Mouse (Mus musculus) left cerebral cortex, adult 18-20 months (tissue): ENCODE data around the gene Ly6g6d. TPM values are rescaled to one million over a fixed set of nuclear protein-coding genes. Genes with fewer than 3 reads are reported as not detected.

Experiments
- DNase-seq, 2 experiments: peaks; one replicate each; pipeline ENCODE4 v3.0.0; 2021 to 2022; ENCODE audit warnings: low spot score in 2 of 2, mixed read lengths in 1 of 2
- total RNA-seq, 2 experiments: library from RNA; stranded (reverse); gene quantifications; 2 replicates each; pipeline ENCODE4 v1.2.3; 2021

Gene Ly6g6d
- total RNA-seq, 2 experiments from 2014 or later, result 0.70 to 1.0 TPM

DNA sequence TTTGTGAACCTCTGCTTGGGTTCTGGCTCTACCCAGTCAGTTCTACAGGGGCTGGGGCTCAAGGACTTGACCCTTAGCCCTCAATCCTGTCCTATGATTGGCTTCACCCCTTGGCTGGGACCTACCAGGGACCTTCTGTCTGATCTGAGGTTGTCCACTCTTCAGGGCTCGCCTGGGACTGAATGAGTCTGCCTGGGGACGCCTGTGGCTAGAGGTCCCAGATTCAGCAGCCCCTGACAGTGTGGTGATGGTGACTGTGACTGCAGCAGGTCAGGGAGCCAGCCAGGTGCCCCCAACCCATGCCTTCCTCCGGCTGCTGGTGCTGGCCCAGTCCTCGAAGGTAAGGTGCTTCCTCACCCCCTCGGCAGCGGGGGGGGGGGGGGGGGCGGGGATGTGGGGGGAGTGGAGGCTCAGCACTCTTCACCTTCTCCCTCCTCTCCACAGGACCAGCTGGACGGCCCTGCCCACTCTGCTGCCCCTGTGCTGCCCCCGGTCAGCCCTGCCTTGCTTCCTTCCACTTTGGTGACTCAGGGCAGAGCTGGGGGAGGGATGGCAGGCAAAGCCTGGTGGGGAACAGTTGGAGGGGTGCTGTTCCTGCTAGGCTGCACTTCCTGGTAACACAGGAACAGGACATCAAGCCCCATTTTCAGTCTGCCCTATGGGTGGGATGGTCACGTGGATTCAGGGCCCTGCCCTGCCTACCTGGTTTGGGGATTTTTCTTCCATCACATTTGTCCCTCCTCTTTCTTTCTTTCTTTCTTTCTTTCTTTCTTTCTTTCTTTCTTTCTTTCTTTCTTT is 53.0 kb downstream of the Ly6g6d start:
- no peak for DNase-seq

DNA sequence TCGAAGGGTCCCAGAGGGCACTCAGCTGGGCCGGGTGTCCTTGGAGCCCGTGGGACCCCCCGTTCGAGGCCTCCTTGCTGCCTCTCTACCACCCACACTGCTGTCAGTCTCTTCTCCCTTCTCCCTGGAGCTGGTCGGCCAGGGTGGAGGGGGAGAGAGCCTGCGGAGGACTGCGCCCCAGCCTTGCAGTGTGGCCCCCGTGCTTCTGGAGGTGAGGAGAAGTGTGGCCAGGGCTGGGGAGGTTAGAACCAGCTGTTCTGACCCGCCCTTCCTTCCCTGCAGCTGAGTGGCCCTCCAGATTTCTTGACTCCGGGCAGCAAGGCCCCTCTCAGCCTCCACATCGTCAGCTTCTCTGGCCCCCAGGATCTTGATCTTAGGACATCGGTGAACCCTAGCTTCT is 53.6 kb downstream of the Ly6g6d start:
- no peak for DNase-seq

GRCm38 (mm10) chr17:35023756-35024155 is 54.1 kb downstream of the Ly6g6d start:
- no peak for DNase-seq

- DNase-seq, result no peak
Measured at GRCm38 (mm10) chr17:35023221-35023620, 54.6 kb downstream of the Ly6g6d start.

DNA sequence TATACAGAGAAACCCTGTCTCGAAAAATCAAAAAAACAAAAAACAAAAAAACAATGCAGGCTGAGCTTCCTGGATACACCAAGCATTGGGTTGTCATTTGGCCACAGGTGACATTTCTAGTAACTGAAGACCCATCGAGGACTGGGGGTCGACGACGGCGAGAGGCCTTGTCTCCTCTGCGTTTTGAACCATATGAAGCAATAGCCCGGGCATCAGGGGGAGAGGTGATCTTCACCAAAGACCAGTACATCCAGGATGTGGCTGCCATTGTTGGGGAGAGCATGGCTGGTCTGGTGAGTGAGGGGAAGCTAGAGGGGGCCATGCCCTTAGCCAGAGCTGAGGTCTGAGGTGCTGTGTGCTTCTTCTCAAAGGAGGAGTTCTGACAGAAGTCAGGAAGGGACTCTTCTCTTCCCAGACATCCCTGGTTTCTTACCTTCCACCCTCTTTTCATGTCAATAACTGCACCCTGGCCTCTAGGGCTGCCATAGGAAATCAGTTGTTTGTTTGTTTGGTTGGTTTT is 55.3 kb downstream of the Ly6g6d start:
- no peak for DNase-seq

GRCm38 (mm10) chr17:35021842-35022477 is 55.9 kb downstream of the Ly6g6d start:
- no peak for DNase-seq

Other genes starting within 250 kb of the Ly6g6d start
- gene Stk19, start 241.1 kb downstream of the Ly6g6d start, total RNA-seq, result 10 to 100 TPM; 49.7 to 53.0 TPM
- 10 to 100 TPM; 32.1 to 37.8 TPM for gene Dxo, start 241.0 kb downstream of the Ly6g6d start, total RNA-seq
- gene Skiv2l, start 227.9 kb downstream of the Ly6g6d start, total RNA-seq, result 10 to 100 TPM; 62.2 to 63.9 TPM
- 10 to 100 TPM; 33.8 to 39.7 TPM for gene Nelfe, start 227.7 kb downstream of the Ly6g6d start, total RNA-seq
- under 1 TPM; 0.16 to 0.26 TPM for gene Cfb, start 215.5 kb downstream of the Ly6g6d start, total RNA-seq
- gene Zbtb12, start 198.6 kb downstream of the Ly6g6d start, total RNA-seq, result 1 to 10 TPM; 7.4 to 7.8 TPM
- gene Gm20547, start 196.0 kb downstream of the Ly6g6d start, total RNA-seq, result not detected
- 1 to 10 TPM; 2.7 to 3.4 TPM for gene C2, start 179.8 kb downstream of the Ly6g6d start, total RNA-seq
- gene Ehmt2, start 179.6 kb downstream of the Ly6g6d start, total RNA-seq, result 100 to 1,000 TPM; 168 to 175 TPM
- under 1 TPM; 0.30 to 0.45 TPM for gene Slc44a4, start 163.6 kb downstream of the Ly6g6d start, total RNA-seq
- 10 to 100 TPM; 46.2 to 48.4 TPM for gene Neu1, start 146.8 kb downstream of the Ly6g6d start, total RNA-seq
- gene Hspa1b, start 118.8 kb downstream of the Ly6g6d start, total RNA-seq, result 10 to 100 TPM; 21.5 to 31.4 TPM
- gene Gm20481, start 108.2 kb downstream of the Ly6g6d start, total RNA-seq, result under 1 TPM in 1 of 2 experiments, not detected in 1; 0.72 TPM
- gene Hspa1a, start 105.9 kb downstream of the Ly6g6d start, total RNA-seq, result 10 to 100 TPM; 22.1 to 23.4 TPM
- gene Hspa1l, start 105.4 kb downstream of the Ly6g6d start, total RNA-seq, result under 1 TPM; 0.44 to 0.61 TPM
- gene Lsm2, start 96.2 kb downstream of the Ly6g6d start, total RNA-seq, result 10 to 100 TPM; 13.9 to 15.5 TPM
- 10 to 100 TPM; 39.6 to 44.0 TPM for gene Vars, start 77.1 kb downstream of the Ly6g6d start, total RNA-seq
- under 1 TPM; 0.61 to 0.77 TPM for gene Vwa7, start 61.5 kb downstream of the Ly6g6d start, total RNA-seq
- not detected for gene Sapcd1, start 50.0 kb downstream of the Ly6g6d start, total RNA-seq
- under 1 TPM; 0.65 to 0.68 TPM for gene Msh5, start 31.3 kb downstream of the Ly6g6d start, total RNA-seq
- 10 to 100 TPM in 1 of 2 experiments, 1 to 10 TPM in 1; 9.1 to 10.2 TPM for gene Clic1, start 28.1 kb downstream of the Ly6g6d start, total RNA-seq
- gene Ddah2, start 19.0 kb downstream of the Ly6g6d start, total RNA-seq, result 10 to 100 TPM in 1 of 2 experiments, 1 to 10 TPM in 1; 9.9 to 11.6 TPM
- not detected for gene Ly6g6c, start 12.7 kb downstream of the Ly6g6d start, total RNA-seq
- gene Mpig6b, start 11.9 kb downstream of the Ly6g6d start, total RNA-seq, result not detected
- 1 to 10 TPM; 2.3 to 6.2 TPM for gene Ly6g6e, start 1.2 kb downstream of the Ly6g6d start, total RNA-seq
- gene Ly6g6f, start 7.5 kb upstream of the Ly6g6d start, total RNA-seq, result under 1 TPM; 0.33 to 0.40 TPM
- gene Abhd16a, start 11.2 kb upstream of the Ly6g6d start, total RNA-seq, result 100 to 1,000 TPM; 115 to 120 TPM
- not detected for gene Ly6g5c, start 30.2 kb upstream of the Ly6g6d start, total RNA-seq
- gene Ly6g5b, start 37.4 kb upstream of the Ly6g6d start, total RNA-seq, result under 1 TPM; 0.28 to 0.72 TPM
- 10 to 100 TPM; 15.9 to 16.4 TPM for gene Gpank1, start 43.4 kb upstream of the Ly6g6d start, total RNA-seq
- 100 to 1,000 TPM; 192 to 198 TPM for gene Csnk2b, start 44.0 kb upstream of the Ly6g6d start, total RNA-seq
- gene D17H6S53E, start 48.3 kb upstream of the Ly6g6d start, total RNA-seq, result 10 to 100 TPM; 31.5 to 32.2 TPM
- not detected for gene Apom, start 54.0 kb upstream of the Ly6g6d start, total RNA-seq
- 100 to 1,000 TPM; 294 to 308 TPM for gene Bag6, start 57.1 kb upstream of the Ly6g6d start, total RNA-seq
- 100 to 1,000 TPM; 270 to 288 TPM for gene Prrc2a, start 86.8 kb upstream of the Ly6g6d start, total RNA-seq
- 10 to 100 TPM in 1 of 2 experiments, 1 to 10 TPM in 1; 8.6 to 11.6 TPM for gene Aif1, start 98.0 kb upstream of the Ly6g6d start, total RNA-seq
- gene Lst1, start 110.4 kb upstream of the Ly6g6d start, total RNA-seq, result 1 to 10 TPM; 6.0 to 6.9 TPM
- gene Ltb, start 116.4 kb upstream of the Ly6g6d start, total RNA-seq, result under 1 TPM; 0.79 to 0.80 TPM
- gene Tnf, start 123.9 kb upstream of the Ly6g6d start, total RNA-seq, result not detected
- under 1 TPM; 0.23 to 0.60 TPM for gene Lta, start 127.3 kb upstream of the Ly6g6d start, total RNA-seq
- gene Gm16181, start 142.8 kb upstream of the Ly6g6d start, total RNA-seq, result not detected
- gene Atp6v1g2, start 155.6 kb upstream of the Ly6g6d start, total RNA-seq, result 100 to 1,000 TPM; 587 to 598 TPM
- 10 to 100 TPM; 11.6 to 14.9 TPM for gene Nfkbil1, start 157.7 kb upstream of the Ly6g6d start, total RNA-seq
- 100 to 1,000 TPM; 201 to 213 TPM for gene Ddx39b, start 163.7 kb upstream of the Ly6g6d start, total RNA-seq
- gene H2-D1, start 184.7 kb upstream of the Ly6g6d start, total RNA-seq, result 10 to 100 TPM; 26.2 to 33.1 TPM
- gene H2-Q1, start 242.3 kb upstream of the Ly6g6d start, total RNA-seq, result 1 to 10 TPM in 1 of 2 experiments, under 1 TPM in 1; 0.79 to 1.2 TPM